Mouse (Mus musculus) liver, embryonic 14 days (tissue): ENCODE data around the gene Olfr11. TPM values are rescaled to one million over a fixed set of nuclear protein-coding genes. Genes with fewer than 3 reads are reported as not detected.

Experiments used
- polyA plus RNA-seq: library from polyadenylated mRNA; depleted of rRNA; stranded (reverse); fragments of >200 nt; gene quantifications from 2 replicates; pipeline ENCODE4 v1.2.3, GENCODE M21; 2012; rRNA removed

Gene Olfr11
- polyA plus RNA-seq: not detected in 2 replicates

GRCm38 (mm10) chr13:21642418-21642817 lies at the start of gene Olfr11:
Gene Olfr11 (minus strand): TSS chr13:21642518.

GRCm38 (mm10) chr13:21677305-21677704 lies 35.0 kb upstream of the Olfr11 start, which contains the start of gene Olfr1360:
Gene Olfr1360 (minus strand): TSS chr13:21677405.

DNA sequence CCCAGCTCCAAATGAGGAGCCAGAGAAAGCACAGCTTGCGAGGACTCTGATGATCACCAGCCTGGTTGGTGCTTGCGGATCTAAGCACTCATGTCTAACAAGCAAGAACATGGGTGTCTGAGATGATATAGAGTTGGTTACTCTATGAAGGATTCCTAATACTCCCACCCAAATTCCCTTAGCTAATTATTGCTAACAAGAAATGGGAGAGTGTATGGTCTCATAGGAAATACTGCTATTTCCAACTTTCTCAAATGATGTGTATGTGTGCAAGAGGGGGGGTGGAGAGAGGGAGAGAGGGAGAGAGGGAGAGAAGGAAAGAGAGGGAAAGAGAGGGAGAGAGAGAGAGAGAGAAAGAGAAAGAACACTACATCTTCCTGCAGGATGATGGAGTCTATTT lies 21.0 kb upstream of the Olfr11 start, which contains the start of gene Olfr1361:
Gene Olfr1361, minus strand, starts transcription at position 101 of the 400 bp plus-strand sequence.

DNA sequence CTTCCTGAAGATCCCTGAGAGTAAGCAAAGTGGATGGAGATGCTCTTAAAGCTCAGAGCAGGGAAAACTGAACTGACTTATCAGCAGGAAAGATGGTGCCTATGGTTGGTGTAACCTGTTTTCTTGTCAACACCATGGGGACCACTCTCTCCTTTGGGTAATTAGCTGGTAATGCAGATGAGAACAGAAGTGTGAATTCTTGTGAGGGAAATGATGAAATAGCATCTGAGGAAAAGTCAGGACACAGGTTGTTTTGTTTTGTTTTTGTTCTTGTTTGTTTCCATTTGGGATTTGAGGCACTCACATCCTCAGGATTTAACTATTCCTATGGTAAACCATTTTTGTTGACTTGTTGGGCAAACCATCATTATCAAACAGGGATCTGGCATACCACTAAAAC lies 28.4 kb downstream of the Olfr11 start, which contains the start of gene Olfr1362:
Gene Olfr1362, minus strand, starts transcription at position 101 of the 400 bp plus-strand sequence.

Other genes with a start within 250 kb of the Olfr11 start
- gene Zkscan3, start 239.8 kb downstream of the Olfr11 start, polyA plus RNA-seq: 22.6 and 28.4 TPM in 2 replicates
- 1.3 and 1.4 TPM in 2 replicates for gene Pgbd1, start 201.5 kb downstream of the Olfr11 start, polyA plus RNA-seq
- 9.0 and 10.6 TPM in 2 replicates for gene Zscan26, start 188.8 kb downstream of the Olfr11 start, polyA plus RNA-seq
- gene Nkapl, start 174.0 kb downstream of the Olfr11 start, polyA plus RNA-seq: 0.27 and 0.31 TPM in 2 replicates
- gene Zkscan4, start 163.6 kb downstream of the Olfr11 start, polyA plus RNA-seq: 0.17 and 0.21 TPM in 2 replicates
- not detected in 2 replicates for gene Gm10065, start 163.1 kb downstream of the Olfr11 start, polyA plus RNA-seq
- 0.60 and 0.98 TPM in 2 replicates for gene AK157302, start 147.3 kb downstream of the Olfr11 start, polyA plus RNA-seq
- 5.1 and 7.4 TPM in 2 replicates for gene Gm11273, start 141.1 kb downstream of the Olfr11 start, polyA plus RNA-seq
- gene Zkscan8, start 111.4 kb downstream of the Olfr11 start, polyA plus RNA-seq: 2.0 and 2.2 TPM in 2 replicates
- not detected in 2 replicates for gene Olfr1366, start 99.7 kb downstream of the Olfr11 start, polyA plus RNA-seq
- gene Olfr1535, start 82.6 kb downstream of the Olfr11 start, polyA plus RNA-seq: not detected in 2 replicates
- not detected in 2 replicates for gene Olfr1364, start 60.8 kb downstream of the Olfr11 start, polyA plus RNA-seq
- not detected in 2 replicates for gene Olfr1362, start 28.5 kb downstream of the Olfr11 start, polyA plus RNA-seq
- gene Olfr1361, start 20.9 kb upstream of the Olfr11 start, polyA plus RNA-seq: not detected in 2 replicates
- not detected in 2 replicates for gene Olfr1360, start 34.9 kb upstream of the Olfr11 start, polyA plus RNA-seq
- gene Olfr1359, start 55.6 kb upstream of the Olfr11 start, polyA plus RNA-seq: not detected in 2 replicates
- gene Hist1h2bl, start 73.6 kb upstream of the Olfr11 start, polyA plus RNA-seq: 14.6 and 15.9 TPM in 2 replicates
- 6.1 and 8.0 TPM in 2 replicates for gene Hist1h2ai, start 73.9 kb upstream of the Olfr11 start, polyA plus RNA-seq
- 25.6 and 32.9 TPM in 2 replicates for gene Hist1h3h, start 75.1 kb upstream of the Olfr11 start, polyA plus RNA-seq
- 17.9 and 18.0 TPM in 2 replicates for gene Hist1h2bm, start 79.5 kb upstream of the Olfr11 start, polyA plus RNA-seq
- gene Hist1h4j, start 92.5 kb upstream of the Olfr11 start, polyA plus RNA-seq: 31.8 and 33.2 TPM in 2 replicates
- gene Hist1h4k, start 108.0 kb upstream of the Olfr11 start, polyA plus RNA-seq: 30.3 and 35.2 TPM in 2 replicates
- gene Hist1h2ak, start 111.3 kb upstream of the Olfr11 start, polyA plus RNA-seq: 49.3 and 52.1 TPM in 2 replicates
- 15.9 and 19.2 TPM in 2 replicates for gene Hist1h2bn, start 111.6 kb upstream of the Olfr11 start, polyA plus RNA-seq
- gene Hist1h1b, start 138.1 kb upstream of the Olfr11 start, polyA plus RNA-seq: 9.7 and 11.9 TPM in 2 replicates
- 30.9 and 33.6 TPM in 2 replicates for gene Hist1h3i, start 140.9 kb upstream of the Olfr11 start, polyA plus RNA-seq
- 10.0 and 11.5 TPM in 2 replicates for gene Hist1h2an, start 144.7 kb upstream of the Olfr11 start, polyA plus RNA-seq
- gene Hist1h2bp, start 144.9 kb upstream of the Olfr11 start, polyA plus RNA-seq: 2.1 and 3.0 TPM in 2 replicates
- 10.6 and 13.5 TPM in 2 replicates for gene Hist1h2bq, start 167.7 kb upstream of the Olfr11 start, polyA plus RNA-seq
- 0.12 and 0.19 TPM in 2 replicates for gene Hist1h2ao, start 167.9 kb upstream of the Olfr11 start, polyA plus RNA-seq
- gene Hist1h4m, start 169.2 kb upstream of the Olfr11 start, polyA plus RNA-seq: not detected in 2 replicates
- 44.5 and 54.6 TPM in 2 replicates for gene Hist1h4n, start 189.7 kb upstream of the Olfr11 start, polyA plus RNA-seq
- gene Hist1h2ap, start 191.0 kb upstream of the Olfr11 start, polyA plus RNA-seq: 78.6 and 88.4 TPM in 2 replicates
- gene Hist1h2br, start 191.2 kb upstream of the Olfr11 start, polyA plus RNA-seq: 5.4 and 8.3 TPM in 2 replicates